Mouse (Mus musculus) heart, postnatal 4 days (tissue): Measurements from ENCODE around the gene Pitpnc1. TPM values are rescaled to one million over a fixed set of nuclear protein-coding genes. Genes with fewer than 3 reads are reported as not detected.
A peak's percentile ranks its signal among the peaks of the same experiment; 100 is the strongest.

Source experiments
- DNase-seq: peaks from one replicate; pipeline ENCODE4 v3.0.0; 2021
- total RNA-seq, 2 experiments: library from RNA; stranded (reverse); gene quantifications; 2 replicates each; pipeline ENCODE4 v1.2.3; 2021

Gene Pitpnc1
- total RNA-seq, 2 experiments from 2014 or later = 68.1 to 75.2 TPM

DNA sequence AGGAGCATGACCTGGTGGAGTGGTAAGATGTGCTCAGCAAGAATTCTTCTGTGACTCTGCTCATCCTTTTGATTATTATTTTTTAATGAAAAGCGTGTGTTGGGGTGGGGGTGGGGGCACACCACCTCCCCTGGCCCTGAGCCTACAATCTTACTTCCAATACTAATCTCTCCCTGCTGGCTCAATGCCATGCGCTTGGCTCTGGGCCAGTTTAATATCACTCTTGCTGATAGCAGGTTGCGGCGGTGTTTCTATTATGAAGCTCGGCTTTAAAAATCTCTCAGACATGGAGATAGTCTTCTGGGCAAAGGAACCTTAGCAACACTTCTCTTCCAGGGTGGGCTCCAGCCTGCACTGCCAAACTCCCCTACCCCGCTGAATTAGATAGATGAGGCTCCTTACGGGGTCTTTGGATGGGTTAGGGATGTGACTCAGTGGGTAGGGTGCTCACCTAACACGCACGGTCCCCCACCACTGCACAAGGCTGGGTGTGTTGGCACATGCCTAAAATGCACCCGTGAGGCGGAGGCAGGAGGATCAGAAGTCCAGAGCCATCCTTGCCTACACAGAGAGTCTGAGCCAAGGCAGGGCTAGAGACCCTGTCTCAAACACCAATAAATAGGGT lies 198.0 kb downstream of the Pitpnc1 start:
- peak; percentile 73 for DNase-seq

DNA sequence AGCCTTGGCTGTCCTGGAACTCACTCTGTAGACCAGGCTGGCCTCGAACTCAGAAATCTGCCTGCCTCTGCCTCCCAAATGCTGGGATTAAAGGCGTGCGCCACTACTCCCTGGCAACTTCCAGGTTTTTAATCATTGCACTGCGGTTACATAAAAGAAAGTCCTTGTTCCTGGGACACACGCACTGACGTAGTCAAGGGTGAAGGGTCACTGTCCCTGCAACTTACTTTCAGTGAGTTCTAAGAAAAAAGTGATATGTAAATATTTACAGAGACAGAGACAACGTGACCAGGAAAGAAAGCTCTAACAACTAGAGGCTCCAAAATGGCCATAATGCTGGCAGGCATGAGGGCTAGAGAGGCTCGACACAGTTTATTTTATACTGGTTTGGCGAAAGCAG lies 199.9 kb downstream of the Pitpnc1 start:
- no peak for DNase-seq

DNA sequence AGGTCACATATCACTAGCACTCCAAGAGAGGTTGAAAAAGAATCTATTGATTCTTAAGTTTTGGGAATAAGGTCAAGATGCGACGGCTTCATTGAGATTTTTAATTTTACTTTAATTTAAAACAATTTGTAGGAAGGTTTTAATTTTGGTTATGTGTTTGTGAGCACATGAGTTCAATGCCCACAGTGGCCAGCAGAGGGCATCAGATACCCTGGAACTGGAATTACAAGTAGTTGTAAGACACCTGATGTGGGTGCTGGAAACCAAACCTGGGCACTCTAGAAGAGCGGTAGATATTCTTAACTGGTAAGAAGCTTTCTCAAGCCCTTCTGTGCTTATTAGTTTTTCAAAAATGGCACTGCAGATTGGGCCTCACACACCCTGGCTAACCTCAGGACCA lies 203.0 kb downstream of the Pitpnc1 start:
- no peak for DNase-seq

DNA sequence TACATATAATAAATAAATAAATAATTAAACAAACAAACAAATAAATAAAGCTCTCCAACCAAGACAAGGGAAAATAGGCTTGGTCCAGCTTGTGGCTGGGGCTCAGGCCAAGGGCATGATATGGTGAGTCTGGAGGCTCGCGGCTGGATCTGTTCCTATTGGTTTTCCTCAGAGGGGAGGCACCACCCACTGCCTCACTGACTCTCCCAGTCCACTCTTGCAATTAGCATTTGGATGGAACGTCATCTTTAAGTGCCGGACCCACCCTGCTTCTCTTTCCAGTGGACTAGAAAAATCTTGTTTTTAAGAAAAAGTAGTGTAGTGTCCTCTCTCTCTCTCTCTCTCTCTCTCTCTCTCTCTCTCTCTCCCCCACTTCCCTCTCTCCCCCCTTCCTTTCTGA lies 204.6 kb downstream of the Pitpnc1 start:
- no peak for DNase-seq

DNA sequence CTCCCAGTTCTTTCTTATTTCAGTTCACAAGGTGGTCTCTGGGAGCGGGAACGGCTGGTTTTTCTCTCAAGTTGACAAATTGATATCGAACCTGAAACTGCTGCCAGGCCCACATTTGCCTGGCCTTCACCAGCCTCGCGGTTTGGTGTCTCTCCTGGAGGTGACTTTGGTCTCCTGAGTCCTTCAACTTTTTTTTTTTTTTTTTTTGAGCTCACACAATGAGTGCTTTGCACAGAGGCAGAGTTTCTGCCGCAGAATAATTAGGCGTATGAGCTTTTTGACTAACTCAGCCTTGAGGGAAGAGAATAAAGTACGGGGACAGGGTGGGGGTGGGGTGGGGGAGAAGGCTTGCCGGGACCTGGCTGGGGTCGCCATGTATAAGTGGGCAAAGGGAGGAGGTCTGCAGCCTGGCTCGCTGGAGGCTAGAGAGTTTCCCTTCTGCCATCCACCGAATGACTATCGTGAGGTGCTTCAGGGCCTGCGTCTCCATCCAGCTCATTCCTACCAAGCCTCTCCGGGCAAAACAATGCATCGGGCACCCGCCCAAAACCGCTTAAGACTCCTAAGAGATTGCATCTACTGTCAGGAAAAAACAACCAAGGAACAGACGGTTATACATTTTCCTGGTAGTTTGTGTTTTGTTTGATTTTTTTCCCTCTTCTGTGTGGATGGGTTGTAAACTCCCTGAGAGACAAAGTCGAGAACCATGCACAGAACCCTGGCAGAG lies 205.4 kb downstream of the Pitpnc1 start:
- DNase-seq = peak; percentile 66

DNA sequence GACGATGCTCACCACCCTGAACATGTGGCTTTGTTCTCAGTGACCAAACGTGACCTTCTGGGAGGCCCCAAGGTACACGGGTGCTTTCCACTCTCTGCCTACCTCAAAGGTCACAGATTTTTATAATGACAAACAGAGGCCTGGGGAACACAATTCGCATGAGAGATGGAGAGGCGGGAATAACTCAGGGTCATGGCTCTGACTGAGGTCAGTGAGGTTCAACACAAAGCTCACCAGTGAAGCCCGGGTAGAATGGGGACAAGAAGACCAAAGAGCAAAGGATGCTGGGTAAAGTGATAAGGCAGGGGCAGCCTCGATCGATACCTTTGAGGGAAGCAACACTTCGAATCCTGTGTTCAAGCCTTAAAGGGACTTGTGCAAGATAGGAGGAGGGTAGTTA lies 206.7 kb downstream of the Pitpnc1 start:
- no peak for DNase-seq

DNA sequence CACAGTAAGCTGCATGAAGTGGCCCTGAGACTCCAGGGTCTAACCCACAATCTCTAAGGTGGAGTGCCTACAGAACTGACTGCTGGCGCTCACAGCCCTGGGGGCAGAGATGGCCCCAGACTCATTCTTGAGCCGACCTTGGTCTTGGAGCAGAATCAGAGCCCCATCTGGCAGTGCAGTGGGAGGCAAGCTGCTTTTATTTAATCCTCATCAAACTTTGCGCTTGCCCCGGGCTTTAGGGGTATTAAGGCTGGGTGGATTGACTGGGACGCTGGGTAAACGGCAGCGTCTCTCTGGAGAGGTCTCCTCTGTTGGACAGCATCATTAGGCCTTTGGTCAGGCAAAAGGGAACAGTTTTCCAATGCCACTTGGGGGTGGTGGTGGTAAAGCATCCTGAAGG lies 211.1 kb downstream of the Pitpnc1 start:
- no peak for DNase-seq

DNA sequence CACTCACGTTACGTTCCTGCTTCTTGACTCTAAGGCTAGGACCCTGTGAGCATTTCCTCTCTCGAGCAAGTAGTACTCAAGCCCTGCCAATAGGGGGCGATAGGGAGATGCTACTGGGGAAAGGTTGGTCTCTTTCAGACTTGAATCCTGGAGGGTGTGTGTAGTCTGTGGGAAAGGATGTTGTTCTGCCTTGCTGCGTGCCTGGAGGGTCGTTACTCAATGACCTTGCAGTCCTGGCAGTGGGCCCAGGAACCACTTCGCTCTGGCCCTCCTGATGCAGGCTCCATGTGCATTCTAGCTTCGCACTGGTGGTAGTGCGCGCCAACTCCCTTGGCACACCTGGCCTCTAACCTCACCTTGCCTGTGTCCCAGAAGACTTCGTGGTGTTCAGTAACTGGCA lies 215.3 kb downstream of the Pitpnc1 start:
- peak; percentile 87 for DNase-seq

DNA sequence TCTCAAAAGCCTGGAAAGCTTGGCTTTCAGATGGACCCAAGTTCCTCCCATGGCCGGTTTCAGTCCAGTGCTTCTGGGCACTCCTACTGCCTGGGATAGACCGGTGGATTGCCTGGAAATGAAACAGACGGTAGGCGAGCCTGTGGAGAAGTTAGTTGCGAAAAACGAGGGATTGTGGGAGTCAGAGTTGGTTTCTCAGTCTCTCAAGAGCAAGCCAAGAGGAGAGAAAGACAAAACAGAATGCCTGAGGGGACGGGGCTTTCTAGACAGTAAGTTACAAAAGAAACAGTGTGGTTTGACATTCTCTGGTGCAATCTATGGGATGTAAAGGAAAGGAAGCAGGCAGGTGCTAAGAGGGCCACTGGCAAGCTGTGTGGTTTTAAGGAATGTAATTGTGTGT lies 216.3 kb downstream of the Pitpnc1 start:
- no peak for DNase-seq

DNA sequence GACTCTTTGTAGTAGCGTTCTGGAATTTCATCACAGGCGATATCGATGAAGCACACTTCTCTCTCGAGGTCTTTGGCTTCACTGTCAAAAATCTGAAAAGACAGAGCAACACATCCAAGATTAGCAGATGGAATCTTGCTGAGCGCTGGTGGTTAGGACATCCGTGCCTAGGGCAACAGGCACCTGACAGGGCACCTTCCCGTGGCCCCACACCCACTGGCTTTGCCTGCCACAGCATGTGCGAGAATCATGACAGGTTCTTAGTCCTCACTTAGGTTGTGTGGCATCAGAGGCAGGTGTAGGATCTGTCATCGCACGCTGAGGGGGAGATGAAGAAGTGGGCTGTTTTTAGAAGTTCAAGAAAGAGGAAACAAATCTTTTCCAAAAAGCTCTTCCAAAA lies 218.5 kb downstream of the Pitpnc1 start:
- DNase-seq = no peak

DNA sequence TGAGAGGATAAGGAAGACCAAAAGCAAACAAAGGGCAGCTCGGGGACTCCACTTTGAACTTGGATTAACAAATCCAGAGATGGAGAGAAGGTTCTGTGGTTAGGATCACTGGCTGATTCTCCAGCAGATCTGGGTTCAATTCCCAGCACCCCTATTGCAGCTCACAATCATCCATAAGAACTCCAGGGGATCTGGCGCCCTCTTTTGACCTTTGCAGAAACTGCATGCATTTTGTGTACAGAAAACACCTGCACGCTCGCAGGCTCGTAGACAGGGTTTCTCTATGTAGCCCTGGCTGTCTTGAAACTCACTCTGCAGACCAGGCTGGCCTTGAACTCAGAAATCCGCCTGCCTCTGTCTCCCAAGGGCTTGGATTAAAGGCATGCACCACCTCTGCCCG lies 219.0 kb downstream of the Pitpnc1 start:
- no peak for DNase-seq

DNA sequence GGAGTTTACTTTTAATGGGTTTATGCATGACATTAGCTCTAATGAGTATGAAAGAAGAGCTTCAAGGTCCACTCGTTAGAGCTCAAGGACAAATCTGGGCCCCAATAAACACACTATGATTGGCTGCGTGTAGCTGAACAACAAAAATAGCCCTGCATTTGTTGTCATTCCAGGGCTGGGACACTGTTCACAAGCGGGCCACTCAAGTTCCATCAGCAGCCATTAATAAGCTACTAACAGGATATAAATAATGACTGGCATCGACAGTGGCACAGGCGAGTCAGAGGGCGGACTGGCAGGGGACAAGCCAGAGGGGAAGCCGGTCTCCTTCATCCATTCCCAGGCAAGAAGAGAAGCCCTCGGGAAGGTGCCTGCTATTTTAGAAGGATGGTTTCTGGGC lies 219.6 kb downstream of the Pitpnc1 start:
- DNase-seq = no peak

DNA sequence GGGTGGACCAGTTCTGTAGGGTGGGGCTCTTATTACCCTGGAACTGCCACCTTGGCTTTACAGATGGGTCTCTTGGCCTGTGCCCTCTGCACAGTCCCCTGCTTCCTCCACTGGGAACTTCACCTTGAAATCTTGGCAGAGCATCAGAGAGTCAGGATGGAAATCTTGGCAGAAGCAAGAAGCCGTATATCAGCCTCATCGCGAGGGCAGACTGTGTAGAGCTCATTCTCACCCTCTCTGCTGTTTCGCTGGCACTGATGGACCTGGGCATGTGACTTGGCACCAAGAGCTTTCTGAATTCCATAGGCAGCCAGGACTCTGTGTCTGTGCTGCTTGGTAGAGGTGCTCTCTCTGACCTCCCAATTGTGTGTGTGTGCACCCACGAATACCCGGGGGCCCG lies 221.7 kb downstream of the Pitpnc1 start:
- DNase-seq = peak; percentile 71

DNA sequence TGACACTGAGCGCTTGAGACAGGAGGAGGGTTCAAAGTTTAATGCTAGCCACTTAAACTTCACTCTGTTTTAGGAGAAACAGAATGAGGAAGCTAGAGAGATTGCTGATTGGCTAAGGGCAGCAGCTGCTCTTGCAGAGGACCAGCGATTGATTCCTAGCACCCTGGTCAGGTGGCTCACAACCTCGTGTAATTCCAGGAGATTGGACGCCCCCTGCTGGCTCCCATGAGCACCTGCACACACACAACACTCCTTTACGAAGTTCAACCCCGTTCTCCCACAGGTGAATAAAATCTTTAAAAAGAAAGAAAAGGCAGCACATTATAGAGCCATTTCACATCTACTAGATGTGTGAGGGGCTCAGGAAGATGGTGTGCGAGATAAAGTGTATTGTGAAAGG lies 224.8 kb downstream of the Pitpnc1 start:
- no peak for DNase-seq

DNA sequence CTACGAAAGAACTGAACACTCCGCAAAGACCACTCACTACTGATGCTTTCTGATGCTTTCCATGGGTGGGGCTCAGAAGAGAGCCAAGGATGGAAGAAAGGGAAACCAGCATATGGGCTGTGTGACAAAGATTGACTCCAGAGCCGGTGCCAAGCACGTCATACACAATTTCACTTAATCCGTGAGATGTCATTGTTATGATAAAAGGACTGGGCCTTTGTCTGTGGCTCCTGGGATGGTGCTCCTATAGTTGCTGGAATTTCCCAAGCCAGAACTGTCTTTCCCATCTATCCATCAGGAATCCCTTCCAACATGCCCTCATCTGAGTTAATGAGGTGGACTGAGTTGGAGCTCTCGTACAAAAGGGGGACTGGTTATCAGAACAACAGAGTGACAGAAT lies 227.4 kb downstream of the Pitpnc1 start:
- DNase-seq = no peak

DNA sequence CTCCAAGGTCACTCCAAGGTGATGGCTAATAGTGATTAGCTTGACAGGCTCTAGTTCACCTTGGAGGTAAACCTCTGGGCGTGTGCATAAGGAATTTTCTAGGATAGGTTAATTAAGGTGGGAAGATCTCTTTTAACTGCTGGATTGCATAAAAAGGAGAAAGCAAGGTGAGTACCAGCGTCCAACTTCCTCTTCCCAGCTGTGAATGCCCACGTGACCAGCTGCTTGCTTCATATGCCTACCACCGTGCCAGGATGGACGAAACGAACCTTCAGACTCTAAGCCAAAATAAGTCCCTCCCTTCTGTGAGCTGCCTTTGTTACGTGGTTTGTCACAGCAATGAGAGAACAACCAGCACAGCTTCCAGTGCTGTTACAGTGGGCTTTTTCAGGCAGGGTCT lies 228.8 kb downstream of the Pitpnc1 start:
- DNase-seq = no peak

DNA sequence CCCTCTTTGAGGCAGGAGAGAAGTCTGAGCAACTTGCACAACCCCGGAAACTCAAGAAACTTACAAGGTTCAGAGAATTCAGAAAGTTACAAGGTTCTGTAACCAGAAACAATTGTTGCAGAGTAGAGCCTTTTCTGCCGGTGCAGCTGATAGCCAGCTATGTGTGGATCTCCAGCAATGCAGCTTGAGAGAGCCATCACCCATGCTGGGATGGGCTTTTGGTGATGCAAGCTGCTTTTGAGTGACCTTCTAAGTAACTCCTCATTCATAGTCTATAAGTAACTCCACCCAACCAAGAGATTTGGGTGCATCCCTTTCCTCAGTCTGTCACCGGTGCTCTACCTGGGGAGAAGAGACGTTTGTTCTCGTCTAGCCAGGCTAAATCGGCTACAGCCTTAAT lies 232.0 kb downstream of the Pitpnc1 start:
- DNase-seq = no peak

DNA sequence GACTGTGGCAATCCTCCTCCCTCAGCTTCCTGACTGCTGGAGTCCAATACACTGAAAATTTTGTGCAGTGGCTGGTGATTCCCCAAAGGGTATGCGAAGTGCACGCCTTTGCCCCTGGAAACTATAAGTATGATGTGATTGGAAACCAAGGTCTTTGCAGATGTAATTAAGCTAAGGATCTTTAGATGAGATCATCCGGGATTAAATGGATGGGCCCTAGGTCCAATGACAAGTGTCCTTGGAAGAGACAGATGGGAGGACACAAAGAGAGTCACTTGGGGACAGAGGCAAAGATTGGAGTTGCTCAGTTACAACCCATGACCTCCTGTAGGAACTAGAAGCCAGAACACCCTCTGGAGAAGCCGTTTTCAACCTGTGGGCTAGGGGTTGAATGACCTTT lies 233.0 kb downstream of the Pitpnc1 start:
- no peak for DNase-seq

DNA sequence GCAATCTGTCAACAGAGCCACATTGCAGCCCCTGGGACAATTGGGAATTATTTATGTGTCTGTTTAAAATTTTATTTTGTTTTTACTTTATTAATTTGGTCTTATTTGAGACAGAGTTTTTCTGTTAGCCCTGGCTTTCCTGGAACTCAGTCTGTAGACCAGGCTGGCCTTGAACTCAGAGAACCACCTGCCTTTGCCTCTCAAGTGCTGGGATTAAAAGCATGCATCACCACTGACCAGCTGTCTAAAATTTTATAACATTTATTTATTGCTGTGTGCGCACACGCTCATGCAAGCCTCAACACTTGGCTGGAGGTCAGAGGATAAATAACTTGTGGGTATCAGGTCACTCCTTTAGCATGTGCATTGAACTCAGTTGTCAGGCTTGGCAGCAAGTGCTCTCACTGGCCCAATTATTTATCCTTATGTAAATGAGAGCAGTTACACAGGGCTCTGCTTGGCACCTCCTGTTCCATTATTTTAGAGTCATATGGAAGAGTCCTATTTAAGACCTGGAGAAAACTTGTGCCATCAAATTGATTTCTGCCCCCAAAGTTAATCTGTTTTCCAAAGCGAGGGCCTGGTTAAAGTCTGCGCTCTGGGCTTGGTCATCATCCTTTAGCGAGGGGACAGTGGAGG lies 237.1 kb downstream of the Pitpnc1 start:
- no peak for DNase-seq

DNA sequence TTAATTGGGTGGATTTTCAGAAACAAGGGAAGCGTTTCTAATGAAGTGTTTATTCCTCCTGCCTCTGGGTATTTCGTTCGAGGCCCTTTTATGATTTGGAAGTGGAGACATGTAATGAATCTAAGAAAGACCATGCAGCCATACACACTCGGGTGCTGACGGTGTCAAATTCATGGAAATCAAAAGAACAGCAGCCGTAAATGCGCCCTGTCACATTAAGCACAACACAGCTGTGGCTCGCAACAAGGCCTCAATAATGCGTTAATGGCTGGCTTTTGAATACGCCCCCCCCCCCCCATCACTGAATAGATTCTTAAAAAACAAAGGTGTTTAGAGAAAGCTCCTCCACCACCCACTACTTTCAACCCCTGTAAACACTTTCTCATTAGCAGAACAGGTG lies 240.4 kb downstream of the Pitpnc1 start:
- no peak for DNase-seq

DNA sequence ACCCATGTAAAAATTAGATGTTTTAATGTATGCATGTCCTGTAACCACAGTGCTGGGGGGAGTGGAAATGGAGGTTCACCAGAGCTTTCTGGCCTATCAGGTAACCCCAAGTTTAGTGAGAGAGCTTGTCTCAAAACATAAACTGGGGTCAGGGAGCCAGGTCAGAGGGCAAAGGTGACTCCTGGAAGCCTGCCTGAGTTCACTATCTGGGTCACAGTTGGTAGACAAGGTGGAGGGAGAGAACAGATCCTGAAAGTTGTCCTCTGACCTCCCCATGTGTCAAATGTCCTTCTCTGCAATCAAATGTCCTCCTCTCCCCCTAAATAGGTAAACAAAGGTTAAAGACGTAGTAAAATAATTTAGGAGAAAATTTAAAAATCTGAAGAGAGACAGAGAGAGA lies 244.1 kb downstream of the Pitpnc1 start:
- DNase-seq = no peak

DNA sequence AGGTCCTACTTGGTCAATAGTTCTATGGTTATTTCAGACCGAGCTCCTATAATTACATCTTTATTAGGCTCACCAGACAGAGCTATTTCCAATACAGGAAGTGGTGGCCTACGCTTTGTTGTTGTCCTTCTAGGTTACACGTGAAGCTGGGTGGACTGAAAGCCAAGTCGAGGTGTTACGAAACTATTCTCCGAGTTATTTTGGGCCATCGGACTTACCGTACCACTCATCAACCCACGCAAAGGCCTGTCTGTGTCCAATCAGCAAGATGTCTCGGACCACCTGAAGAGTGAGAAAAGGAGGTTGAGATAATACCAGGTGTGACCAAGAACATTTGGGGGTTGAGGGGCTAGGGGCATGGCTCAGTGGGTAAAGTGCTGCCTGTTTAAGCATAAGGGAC lies 244.5 kb downstream of the Pitpnc1 start:
- DNase-seq = peak; percentile 47

DNA sequence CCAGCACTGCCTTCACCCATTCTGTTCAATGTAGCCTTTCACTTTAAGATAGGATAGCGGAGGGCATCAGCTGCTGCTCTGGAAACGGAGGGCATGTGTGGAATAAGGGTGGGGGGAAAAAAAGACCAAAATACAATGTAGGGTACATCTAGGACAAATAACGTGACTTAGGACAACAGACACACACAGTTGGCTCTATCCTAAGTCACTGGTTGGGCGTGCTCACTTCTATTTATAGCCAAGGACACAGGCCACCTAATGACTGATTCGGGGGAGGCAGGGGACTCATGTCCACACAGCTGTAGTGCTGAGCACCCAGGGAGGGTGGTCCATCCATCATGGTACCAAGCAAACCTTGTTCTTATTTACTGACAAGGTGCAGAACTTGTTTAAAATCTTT lies 245.2 kb downstream of the Pitpnc1 start:
- peak; percentile 47 for DNase-seq

DNA sequence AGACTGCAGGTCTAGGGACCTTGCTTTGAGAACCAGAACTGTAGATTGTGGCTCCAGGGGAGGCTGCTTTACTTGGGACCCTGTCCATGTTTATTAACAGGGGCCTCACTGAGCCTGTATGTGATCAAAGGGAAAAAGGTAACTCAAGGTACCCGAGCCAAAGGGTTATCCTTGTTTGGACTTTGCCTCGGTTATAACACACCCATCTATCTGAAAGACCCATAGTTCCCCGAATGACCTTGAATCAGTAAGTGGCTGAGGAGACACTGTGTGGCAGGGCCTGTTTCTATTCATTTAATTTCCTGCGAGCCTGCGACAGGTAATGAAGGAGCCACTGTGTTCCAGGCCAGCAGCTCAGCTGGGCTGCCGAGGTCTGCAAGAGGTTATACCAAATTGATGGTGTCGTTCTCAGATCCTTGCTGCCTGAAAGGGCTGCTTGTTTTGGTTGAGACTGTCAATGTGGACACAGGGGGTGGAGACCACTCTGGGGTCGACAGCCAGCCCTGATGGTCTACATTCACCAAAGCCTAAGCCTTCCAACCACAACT lies 246.8 kb downstream of the Pitpnc1 start:
- DNase-seq = no peak
